Mouse (Mus musculus) ES-E14 (cell line): ENCODE results near the gene Nfasc.

Experiments
- CHD2 ChIP-seq: IDR thresholded peaks from 2 replicates; pipeline ENCODE4 v1.6.1; 2014; ENCODE audit warnings: mild to moderate bottlenecking, low read depth, low read length, inconsistent platforms
- HCFC1 ChIP-seq: IDR thresholded peaks from 2 replicates; pipeline ENCODE4 v1.6.1; 2012; ENCODE audit warnings: low read length, inconsistent platforms, borderline replicate concordance; ENCODE audit not compliant: insufficient read depth
- MAFK ChIP-seq: IDR thresholded peaks from 2 replicates; pipeline ENCODE4 v1.6.1; 2014; ENCODE audit warnings: mild to moderate bottlenecking, low read depth, low read length, inconsistent platforms; ENCODE audit not compliant: insufficient read depth
- ZC3H11A ChIP-seq: IDR thresholded peaks from 2 replicates; pipeline ENCODE4 v1.6.1; 2012; ENCODE audit warnings: low read depth, mild to moderate bottlenecking, inconsistent platforms, low read length, borderline replicate concordance
- ZNF384 ChIP-seq: IDR thresholded peaks from 2 replicates; pipeline ENCODE4 v1.6.1; 2012; ENCODE audit warnings: low read depth, low read length, inconsistent platforms

- TF ChIP-seq HCFC1 (no peak), ZNF384 (no peak), CHD2 (no peak), ZC3H11A (no peak), MAFK (no peak)
These were observed 23.6 kb upstream of the Nfasc start for GRCm38 (mm10) chr1:132765222-132765621.
